Mouse (Mus musculus): ENCODE measurements around the gene Cdt1.

The Cdt1 gene

DNA sequence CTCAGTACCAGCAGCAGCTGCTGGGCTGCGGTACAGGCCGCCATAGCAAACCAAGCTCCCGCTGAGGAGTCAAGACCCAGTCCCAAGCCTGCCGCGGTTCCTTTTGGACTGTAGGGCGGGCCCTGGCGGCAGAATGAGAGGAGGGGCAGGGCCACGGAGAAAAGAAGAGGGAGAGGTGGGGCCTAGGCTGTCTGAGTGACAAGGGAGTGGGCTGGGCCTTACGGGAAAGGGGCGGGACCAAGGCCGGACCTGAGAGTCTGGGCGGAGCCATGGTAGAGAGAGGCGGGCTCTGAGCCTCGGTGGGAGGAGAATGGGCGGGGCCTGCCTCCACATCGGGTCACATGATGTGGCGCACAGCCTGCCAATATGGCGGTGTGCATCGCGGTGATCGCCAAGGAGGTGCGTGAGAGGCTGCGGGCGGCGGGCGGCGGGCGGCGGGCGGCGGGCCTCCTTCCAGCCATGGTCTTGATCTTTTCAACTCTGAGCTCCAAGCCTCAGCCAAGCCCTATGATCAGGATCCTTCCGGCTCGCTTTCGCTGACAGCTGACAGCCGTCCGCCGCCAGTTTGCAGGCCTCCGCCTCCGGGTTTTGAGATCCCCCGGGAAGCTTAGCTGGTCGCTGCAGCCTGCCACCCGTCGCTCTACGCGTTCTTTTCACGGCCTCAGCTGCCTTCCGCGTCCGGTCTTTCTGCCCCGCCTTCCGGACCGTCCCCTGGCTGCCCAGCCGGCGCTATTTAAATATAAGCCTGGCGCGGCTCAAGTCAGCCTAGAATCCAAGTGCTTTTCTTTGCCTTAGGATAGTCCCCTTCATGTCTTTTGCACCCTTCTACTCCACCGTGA is 43.7 kb downstream of the Cdt1 start, which contains the start of the genes Galns and Trappc2l:
Gene Galns, minus strand, starts transcription at position 169 of the 839 bp plus-strand sequence.
Gene Trappc2l, plus strand, starts transcription at position 346 of the 839 bp plus-strand sequence.
- DNase-seq (ENCODE audit: low spot score in 2 of 2) = peak; percentile 93 to 95

DNA sequence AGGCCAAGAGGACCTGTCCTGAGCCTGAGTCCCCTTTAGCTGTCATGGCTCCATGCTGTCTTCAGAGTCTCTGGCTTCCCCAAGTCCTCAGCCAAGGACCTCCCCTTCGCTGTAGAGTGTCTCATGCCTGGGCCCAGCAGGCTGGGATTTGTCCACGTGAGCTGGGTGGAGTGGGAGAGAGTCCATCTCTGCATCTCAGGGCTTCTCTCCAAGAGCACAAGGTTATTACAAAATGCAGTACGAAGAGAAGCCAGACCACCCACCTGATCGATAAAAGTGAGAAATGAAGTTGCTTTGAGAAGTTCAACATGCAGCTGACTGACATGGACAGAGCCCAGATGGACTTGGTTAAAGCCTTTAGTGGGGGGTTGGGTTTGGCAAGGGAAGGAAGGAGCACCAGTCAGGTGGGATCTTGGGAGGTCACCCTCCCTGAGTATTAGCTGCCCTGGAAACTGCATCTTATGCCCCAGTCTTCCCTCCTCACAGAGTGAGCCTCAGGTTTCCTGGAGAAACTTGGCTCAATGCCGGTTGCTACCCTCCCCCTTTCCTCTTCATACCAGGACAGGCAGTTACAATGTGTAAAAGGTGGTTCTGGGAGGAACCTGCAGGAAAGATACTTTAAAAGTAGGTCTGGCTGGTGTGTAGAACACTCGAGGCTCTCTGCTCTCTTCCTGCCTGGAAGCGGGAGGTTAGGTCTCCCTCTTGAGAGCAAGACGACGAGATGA is 48.5 kb downstream of the Cdt1 start:
- DNase-seq (ENCODE audit: low spot score in 2 of 2) = no peak

GRCm38 (mm10) chr8:122617947-122618546 is 50.2 kb downstream of the Cdt1 start:
- DNase-seq (ENCODE audit: low spot score in 2 of 2) = no peak

- DNase-seq (ENCODE audit: low spot score in 2 of 2) = no peak
These were observed 51.0 kb downstream of the Cdt1 start for GRCm38 (mm10) chr8:122618660-122619378.

- DNase-seq (ENCODE audit: low spot score in 2 of 2) = no peak
These were observed 52.6 kb downstream of the Cdt1 start for GRCm38 (mm10) chr8:122620446-122620845.

DNA sequence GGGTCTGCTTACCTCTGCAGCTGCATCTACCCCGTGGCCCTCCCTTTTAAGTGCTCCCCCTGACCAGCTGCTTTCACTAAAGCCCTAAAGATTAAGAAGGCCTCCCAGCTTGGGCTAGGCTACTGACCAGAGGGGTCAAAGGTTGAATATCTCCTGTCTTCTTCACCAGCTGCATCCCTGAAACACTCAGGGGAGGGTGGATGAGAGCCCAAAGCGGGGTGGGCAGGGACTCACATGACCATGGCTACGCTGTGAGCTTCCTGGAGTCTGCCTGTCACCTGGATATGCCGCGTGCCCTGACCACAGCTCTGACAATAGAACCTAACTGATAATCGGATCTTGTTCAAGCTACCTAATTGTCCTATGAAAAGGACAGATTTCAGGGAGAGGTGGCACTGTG is 54.9 kb downstream of the Cdt1 start, which contains the start of gene Pabpn1l:
Gene Pabpn1l, minus strand, starts transcription at position 13 of the 400 bp plus-strand sequence.
- no peak for DNase-seq (ENCODE audit: low spot score in 2 of 2)
